Mouse (Mus musculus) heart, postnatal 0 days (tissue): ENCODE measurements around the gene Scamp2.

ENCODE experiments used
- CTCF ChIP-seq: IDR thresholded peaks from 2 replicates; pipeline ENCODE4 v1.5.1; 2016; ENCODE audit warnings: antibody characterized with exemption, control low read depth, low read depth
- EP300 ChIP-seq: IDR thresholded peaks from 2 replicates; pipeline ENCODE4 v1.6.1; 2016; ENCODE audit warnings: antibody characterized with exemption, low read depth

DNA sequence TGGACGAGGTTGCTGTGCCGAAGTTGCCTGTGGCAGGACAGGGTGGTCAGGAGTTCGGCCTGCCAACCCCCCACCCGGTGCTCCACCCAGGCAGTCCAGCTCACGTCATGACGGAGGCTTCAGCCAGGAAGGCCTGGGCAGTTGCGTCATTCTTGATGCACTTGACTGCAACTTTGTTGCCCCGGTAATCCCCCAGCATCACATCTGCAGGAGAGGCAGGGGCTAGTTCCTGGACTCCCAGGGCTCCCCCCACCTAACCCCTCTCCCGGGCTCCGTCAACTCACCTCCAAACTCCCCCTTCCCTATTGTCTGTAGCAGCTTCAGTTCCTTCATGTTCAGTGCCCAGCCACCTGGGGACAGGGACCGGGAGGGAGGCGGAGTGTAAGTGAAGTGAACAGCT lies 68.0 kb downstream of the Scamp2 start:
- TF ChIP-seq CTCF (no peak), EP300 (no peak)
